Mouse (Mus musculus) 3134 (cell line): ENCODE results near the gene Pcif1.
"Not testable (repeated sequence)": the region's sequence is repeated elsewhere in the genome, so short reads cannot be mapped to it uniquely, and the experiment has no call there.

Source experiments
- DNase-seq: peaks from one replicate; pipeline ENCODE4 v3.0.0-alpha.2; 2011; ENCODE audit warnings: low spot score; ENCODE audit not compliant: insufficient read length; ENCODE audit errors: extremely low read depth

Pcif1 gene

GRCm38 (mm10) chr2:164866741-164867551, 12.2 kb upstream of the Pcif1 start:
- DNase-seq = peak; percentile 84

- DNase-seq = no peak
Observed at GRCm38 (mm10) chr2:164867566-164867965, 11.5 kb upstream of the Pcif1 start.

GRCm38 (mm10) chr2:164868491-164868890, 10.6 kb upstream of the Pcif1 start:
- DNase-seq = no peak

GRCm38 (mm10) chr2:164871602-164872303, 7.4 kb upstream of the Pcif1 start:
- DNase-seq = no peak

GRCm38 (mm10) chr2:164873621-164874020, 5.5 kb upstream of the Pcif1 start:
- no peak for DNase-seq

DNA sequence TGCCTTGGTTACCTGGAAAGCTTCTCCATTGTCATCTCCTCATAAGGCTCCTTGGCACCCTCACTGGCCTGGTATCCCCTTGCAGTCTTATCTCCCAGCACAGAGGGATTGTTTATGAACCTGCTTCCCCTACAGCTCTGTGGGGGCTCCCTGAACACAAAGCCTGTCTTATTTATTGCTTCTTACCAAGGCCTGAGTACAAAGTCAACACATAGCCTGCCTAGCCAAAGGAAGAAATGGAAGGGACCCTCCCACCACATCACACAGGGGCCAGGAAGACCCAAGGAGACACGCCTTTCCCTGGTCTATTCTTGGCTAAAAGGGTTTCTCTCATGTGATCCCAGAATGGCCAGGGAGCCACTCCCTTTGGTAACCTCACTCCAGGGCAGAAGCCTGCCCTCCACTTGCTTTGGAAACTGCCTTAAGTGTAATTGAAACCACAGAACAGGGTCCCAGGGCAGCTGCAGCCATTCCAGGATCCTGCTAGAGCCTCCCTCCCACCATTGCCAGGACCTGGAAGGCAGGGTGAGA, 4.8 kb upstream of the Pcif1 start:
- no peak for DNase-seq

- DNase-seq = not testable (repeated sequence)
Observed at GRCm38 (mm10) chr2:164875648-164876047, 3.5 kb upstream of the Pcif1 start.

DNA sequence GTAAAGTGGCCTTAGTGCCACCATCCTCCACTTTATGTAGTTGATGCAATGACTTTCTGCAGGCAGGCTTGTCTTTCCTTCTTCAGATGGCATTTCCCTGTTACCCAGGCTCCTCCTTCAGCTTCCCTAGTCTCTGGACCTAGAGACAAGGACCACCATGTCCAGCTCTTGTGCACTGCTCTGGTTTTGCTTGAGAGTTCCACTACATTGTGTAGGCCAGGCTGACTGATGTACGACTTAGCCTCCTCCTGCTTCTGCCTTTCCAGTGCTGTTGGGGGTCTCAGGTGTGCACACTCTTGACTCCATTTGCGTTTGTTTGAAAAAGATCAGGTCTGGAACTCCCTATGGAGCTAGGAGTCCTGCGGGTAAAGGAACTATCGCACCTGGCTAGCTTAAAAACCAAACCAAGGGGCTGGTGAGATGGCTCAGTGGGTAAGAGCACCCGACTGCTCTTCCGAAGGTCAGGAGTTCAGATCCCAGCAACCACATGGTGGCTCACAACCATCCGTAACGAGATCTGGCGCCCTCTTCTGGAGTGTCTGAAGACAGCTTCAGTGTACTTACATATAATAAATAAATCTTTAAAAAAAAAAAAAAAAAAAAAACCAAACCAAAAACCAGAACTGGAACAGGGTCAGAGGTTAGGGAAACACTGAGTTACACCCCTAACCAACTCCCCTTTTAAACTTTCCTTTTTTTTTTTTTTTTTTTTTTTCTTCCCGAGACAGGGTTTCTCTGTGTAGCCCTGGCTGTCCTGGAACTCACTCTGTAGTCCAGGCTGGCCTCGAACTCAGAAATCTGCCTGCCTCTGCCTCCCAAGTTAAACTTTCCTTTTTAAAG, 1.5 kb upstream of the Pcif1 start:
- not testable (repeated sequence) for DNase-seq

- peak; percentile 71 for DNase-seq
Observed at GRCm38 (mm10) chr2:164878509-164879227, 436 bp upstream of the Pcif1 start.

DNA sequence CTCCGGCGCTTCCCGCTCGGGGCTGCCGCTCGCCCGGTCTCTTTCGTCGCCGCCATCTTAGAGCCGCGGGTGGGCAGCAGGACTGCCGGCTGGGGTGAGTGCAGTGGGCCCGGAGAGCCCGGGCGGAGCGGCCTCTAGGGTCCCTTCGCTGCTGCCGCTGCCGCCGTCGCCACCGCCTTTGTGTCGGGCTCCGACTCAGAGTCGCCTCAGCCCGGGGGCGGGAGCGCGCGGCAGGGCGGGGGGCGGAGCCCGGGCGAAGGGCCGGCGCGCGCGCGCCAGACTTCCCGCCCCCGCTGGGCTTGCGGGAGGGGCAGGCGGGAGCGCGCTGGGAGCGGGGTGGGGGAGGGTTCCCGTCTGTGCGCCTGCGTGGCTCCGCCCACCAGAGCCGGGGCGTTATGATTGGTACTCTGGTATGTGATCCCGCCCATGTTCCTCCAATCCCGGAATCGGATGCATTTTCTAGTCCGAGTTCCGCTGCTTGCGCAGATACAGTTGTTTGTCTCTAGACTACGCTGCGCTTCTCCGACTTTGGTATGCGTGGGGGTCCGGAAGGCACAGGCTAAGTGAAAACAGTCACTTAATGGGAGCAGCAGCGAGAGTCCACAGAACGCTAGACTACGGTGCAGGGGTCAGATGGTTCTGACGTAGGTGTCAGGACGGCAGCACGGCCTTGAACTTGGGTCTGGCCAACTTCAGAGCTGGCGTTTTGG, 619 bp downstream of the Pcif1 start:
- peak; percentile 97 for DNase-seq

GRCm38 (mm10) chr2:164882619-164883018, 3.5 kb downstream of the Pcif1 start:
- no peak for DNase-seq

GRCm38 (mm10) chr2:164885788-164886187, 6.7 kb downstream of the Pcif1 start:
- DNase-seq = no peak

DNA sequence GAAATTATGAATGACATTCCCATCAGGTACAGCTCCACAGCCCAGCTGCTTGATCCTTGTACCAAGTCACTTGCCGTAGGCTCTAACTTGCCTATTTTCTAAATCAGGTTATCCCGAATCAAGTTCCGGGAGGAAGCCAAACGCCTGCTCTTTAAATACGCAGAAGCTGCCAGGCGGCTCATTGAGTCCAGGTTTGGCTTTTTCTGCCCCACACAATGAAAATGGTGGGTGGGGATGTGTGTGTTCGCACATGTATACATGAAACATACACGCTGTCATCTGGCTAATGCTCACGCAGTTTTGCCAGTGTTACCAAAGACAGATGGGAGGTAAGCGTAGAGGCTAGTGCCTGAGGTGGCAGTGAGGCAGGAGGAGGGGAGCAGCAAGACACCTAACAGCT, 7.5 kb downstream of the Pcif1 start:
- no peak for DNase-seq

DNA sequence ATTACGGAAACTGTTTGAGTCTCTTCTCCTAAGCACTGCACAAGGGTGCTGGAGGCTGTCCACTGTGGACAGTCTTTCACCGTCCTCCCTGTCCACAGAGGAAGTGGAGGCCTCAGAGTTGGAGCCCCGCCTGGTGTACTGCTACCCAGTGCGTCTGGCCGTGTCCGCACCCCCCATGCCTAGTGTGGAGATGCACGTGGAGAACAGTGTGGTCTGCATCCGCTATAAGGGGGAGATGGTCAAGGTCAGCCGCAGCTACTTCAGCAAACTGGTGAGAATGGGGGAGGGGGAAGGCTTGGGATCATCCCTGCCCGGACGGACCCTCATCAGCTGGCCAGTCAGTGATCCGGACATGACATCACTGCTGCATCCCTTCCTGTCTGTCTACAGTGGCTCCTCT, 9.9 kb downstream of the Pcif1 start:
- no peak for DNase-seq

DNA sequence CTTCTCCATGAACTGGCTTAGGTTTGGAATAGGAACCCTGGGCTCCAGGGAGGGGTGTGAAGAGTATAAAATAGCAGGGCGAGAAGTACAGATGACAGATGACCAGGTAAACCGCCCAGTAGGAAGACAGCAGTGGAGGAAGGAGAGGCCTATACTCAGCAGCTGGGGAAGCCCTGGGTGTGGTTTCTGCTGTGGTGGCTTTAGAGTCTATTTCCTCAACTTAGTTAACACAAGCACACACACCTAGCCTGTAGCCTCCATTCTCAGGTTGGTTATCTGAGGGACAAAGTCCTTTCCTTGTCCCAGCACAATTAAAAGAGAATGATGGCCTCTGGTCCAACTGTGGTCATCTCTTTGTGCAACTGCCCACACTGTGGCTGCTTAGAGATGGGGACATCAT, 10.9 kb downstream of the Pcif1 start:
- DNase-seq = no peak

- DNase-seq = no peak
Observed at GRCm38 (mm10) chr2:164890411-164891049, 11.4 kb downstream of the Pcif1 start.

- no peak for DNase-seq
Observed at GRCm38 (mm10) chr2:164891056-164891834, 12.1 kb downstream of the Pcif1 start.

GRCm38 (mm10) chr2:164891908-164892695, 13.0 kb downstream of the Pcif1 start:
- no peak for DNase-seq
